Mouse (Mus musculus): ENCODE data around the gene BC017158.

BC017158 gene

DNA sequence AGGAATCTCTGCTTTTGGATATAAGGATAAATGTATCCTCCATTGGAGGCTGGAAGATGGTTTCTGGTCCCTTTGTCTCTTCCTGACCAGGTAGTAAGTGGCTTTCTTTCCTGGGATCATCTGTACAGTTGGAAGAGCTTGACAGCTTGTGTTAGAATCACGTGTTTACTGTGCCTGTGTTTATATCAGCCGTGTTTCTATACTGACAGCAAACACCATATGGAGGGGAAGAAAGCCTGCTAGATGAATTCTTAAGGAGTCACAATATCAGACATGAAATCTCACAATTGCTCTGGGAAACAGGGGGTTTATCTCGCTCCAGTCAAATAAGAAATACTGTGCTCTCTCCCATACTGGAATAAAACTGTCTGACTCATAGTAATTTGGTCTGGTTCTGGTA lies 11.2 kb upstream of the BC017158 start:
- DNase-seq (ENCODE audit: low spot score in 2 of 2), result no peak

DNA sequence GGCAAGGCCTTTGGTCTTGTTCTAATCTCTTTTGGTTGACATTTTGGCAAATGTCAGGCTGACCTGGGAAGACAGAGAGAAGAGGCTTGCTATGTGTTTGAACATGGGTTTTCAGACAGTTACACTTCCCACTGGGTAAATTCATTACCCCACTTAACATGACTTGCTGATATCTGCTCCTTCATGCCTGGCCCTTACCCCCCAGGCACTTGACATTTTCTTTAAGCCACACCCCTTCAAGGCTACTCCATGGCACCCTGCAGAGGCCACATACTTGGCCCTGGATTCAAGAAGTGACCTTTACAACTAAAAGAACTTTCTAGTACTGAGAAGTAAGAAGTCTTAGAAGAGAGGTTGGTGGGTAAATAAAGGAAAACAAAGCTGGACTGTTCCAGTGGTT lies 9.9 kb upstream of the BC017158 start:
- DNase-seq (ENCODE audit: low spot score in 2 of 2), result no peak

DNA sequence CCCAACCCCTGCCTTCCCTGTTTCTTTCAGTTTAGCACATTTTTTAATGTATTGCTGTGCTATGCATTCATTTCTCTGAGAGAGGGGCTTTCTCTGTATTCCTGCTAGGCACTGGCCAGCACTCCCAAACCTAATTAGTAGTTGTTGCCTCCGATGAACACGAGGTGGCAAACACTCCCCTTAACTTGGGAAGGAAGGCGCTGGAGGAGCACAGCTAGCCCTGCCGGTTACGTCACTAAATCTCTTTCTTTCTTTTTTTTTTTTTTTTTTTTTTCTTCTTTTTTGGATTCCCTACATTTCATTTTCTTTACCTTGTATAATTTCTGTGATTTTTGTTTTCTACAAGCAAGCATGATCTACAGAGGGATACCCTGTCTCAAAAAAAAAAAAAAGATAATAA lies 6.9 kb upstream of the BC017158 start:
- DNase-seq (ENCODE audit: low spot score in 2 of 2), result peak in 1 of 2 experiments; percentile 38

GRCm38 (mm10) chr7:128304198-128304597 lies 6.2 kb upstream of the BC017158 start:
- no peak for DNase-seq (ENCODE audit: low spot score in 2 of 2)

GRCm38 (mm10) chr7:128302151-128302550 lies 4.2 kb upstream of the BC017158 start:
- DNase-seq (ENCODE audit: low spot score in 2 of 2), result no peak

DNA sequence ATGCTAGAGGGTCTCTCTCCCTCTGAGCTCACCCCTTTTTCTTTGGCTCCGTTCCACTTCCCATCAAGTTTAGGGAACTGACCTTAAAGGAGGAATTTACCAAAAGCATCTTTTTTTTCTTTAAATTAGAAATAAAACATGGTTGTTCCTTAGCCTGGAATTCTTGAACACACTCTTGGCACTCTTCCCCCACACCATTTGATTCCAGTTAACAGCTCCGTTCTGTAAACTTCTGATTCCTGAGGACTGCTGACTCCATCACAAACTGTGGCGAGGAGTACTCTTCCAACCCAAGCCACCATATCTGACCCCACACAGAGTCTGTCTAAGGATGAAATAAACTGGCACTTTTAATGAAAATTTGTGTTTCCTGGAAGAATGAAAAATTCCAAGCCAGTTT lies 3.0 kb upstream of the BC017158 start:
- no peak for DNase-seq (ENCODE audit: low spot score in 2 of 2)

- DNase-seq (ENCODE audit: low spot score in 2 of 2), result peak in 1 of 2 experiments; percentile 22
These were observed 742 bp upstream of the BC017158 start for GRCm38 (mm10) chr7:128298481-128299342.

GRCm38 (mm10) chr7:128297291-128297616 lies 716 bp downstream of the BC017158 start:
- no peak for DNase-seq (ENCODE audit: low spot score in 2 of 2)

GRCm38 (mm10) chr7:128296514-128296913 lies 1.5 kb downstream of the BC017158 start:
- DNase-seq (ENCODE audit: low spot score in 2 of 2), result no peak

- no peak for DNase-seq (ENCODE audit: low spot score in 2 of 2)
These were observed 3.2 kb downstream of the BC017158 start for GRCm38 (mm10) chr7:128294785-128295184.

GRCm38 (mm10) chr7:128288923-128289544 lies 8.9 kb downstream of the BC017158 start:
- no peak for DNase-seq (ENCODE audit: low spot score in 2 of 2)

GRCm38 (mm10) chr7:128285060-128285459 lies 12.9 kb downstream of the BC017158 start:
- DNase-seq (ENCODE audit: low spot score in 2 of 2), result no peak

DNA sequence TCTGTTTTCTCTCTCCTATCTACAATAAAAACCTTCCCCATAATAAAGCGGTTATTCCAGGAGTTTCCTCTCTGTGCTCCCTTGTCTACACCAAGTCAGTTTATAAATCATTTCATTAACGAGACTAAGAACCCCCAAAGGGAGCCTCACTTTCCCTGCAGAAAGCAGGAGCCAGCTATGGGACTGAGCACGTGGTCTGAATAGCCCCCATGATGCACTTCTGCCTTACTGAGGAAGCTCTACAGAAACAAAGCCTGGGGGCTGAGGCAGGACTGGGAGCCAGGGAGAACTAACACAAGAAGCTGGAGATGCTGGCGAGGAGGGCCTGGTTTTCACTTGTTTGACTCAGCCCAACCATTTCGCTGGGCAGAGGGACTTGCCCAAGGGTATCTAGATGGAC lies 13.9 kb downstream of the BC017158 start:
- no peak for DNase-seq (ENCODE audit: low spot score in 2 of 2)

GRCm38 (mm10) chr7:128282532-128283244 lies 15.3 kb downstream of the BC017158 start:
- DNase-seq (ENCODE audit: low spot score in 2 of 2), result no peak

DNA sequence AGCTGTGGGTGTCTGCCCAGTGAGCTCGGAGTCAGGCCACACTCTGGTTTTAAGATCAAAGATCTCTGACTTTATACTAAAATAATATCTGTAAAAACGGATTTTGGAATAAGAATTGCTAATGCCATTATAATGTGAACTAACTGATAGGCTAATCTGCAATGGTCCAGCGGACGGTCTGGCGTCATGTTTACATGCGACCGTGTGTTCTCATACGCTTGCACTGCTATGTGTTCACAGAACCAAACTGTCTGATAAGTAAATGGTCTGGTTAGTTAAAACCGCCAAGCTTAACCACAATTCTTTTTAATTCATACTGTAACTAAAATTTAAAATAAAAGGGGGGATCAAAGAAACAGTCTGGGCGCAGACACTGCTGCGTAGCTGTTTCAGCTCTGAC lies 16.2 kb downstream of the BC017158 start:
- no peak for DNase-seq (ENCODE audit: low spot score in 2 of 2)

DNA sequence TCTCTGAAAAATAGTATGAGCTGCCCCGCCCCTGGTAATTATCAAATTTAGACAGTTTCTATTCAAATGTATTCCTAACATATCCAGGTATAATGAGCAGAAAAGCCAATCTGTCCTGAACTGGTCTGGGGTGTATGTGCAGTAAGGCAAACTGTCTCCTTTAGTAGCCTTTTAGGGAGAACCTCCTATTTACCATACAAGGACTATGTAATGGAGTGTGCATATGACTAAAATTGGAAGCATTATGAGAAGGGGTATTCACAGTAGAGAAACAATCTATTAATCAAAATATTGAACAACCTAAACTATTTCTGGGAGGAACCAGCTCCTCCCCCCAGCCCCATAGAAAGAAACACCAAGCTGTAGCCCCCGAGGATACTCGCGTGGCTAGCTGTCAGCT lies 18.2 kb downstream of the BC017158 start:
- DNase-seq (ENCODE audit: low spot score in 2 of 2), result no peak

- no peak for DNase-seq (ENCODE audit: low spot score in 2 of 2)
These were observed 21.9 kb downstream of the BC017158 start for GRCm38 (mm10) chr7:128276051-128276450.

DNA sequence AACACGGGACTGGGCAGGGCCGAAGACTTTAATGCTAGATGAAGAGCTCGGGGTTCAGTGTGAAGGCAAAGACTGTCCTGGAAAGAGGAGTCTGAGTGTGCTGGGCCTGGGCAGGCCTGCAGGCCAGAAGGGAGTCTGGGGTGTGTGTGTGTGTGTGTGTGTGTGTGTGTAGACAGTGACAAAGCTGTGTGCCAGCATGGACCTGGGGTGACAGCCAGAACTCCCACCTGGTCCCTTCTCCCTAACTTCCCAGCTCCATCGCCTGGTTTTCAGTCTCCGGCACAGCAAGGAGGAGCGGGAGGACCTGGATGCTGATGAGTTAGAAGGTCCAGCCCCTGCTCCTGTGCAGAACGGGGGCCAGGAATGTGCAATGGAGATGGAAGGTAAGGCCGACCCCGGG lies 26.5 kb downstream of the BC017158 start:
- no peak for DNase-seq (ENCODE audit: low spot score in 2 of 2)

GRCm38 (mm10) chr7:128270431-128270850 lies 27.5 kb downstream of the BC017158 start:
- DNase-seq (ENCODE audit: low spot score in 2 of 2), result no peak

DNA sequence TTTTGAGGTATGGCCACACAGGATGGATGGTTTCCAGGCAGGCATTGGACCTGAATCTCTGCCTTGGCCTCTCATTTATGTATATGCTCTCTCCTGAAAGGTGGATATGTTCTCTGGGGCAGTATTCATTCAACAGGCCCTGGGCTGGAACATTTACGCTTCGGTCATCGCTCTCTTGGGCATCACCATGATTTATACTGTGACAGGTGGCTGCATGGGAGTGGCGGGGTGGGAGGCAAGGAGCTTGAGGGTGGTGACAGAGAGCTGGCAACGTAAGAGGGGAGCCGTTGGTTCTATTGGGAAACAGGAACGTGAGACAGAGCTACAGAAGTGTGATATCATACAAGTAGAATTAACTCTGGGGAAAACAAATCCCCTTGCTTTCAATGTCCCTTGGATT lies 30.2 kb downstream of the BC017158 start:
- DNase-seq (ENCODE audit: low spot score in 2 of 2), result no peak

GRCm38 (mm10) chr7:128267391-128267790 lies 30.6 kb downstream of the BC017158 start:
- no peak for DNase-seq (ENCODE audit: low spot score in 2 of 2)

DNA sequence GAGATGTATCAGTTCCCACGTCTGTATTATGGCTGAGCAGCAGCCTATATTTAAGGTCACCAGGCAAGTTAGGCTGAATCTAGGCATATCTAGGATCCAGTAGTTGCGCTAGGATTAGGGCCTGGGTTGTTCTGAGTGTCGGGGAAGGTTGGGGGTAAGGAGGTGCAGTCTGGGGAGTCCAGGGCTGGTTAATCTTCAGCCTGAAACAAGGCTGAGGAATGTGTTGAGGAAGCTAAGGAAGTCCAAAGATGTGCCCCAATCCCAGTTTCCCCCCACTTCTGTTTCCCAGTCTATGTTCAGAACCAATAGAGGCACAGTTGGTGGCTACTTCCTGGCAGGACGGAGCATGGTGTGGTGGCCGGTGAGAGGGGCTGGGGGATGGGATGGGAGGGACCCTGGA lies 31.9 kb downstream of the BC017158 start:
- DNase-seq (ENCODE audit: low spot score in 2 of 2), result no peak

GRCm38 (mm10) chr7:128265411-128265810 lies 32.6 kb downstream of the BC017158 start, which contains the start of gene Slc5a2:
TSS of gene Slc5a2 (plus strand) at chr7:128265657.
- DNase-seq (ENCODE audit: low spot score in 2 of 2), result no peak

All from left cerebral cortex, adult 9 months (tissue).